Mouse (Mus musculus): ENCODE results near the gene Vgll4. TPM values are rescaled to one million over a fixed set of nuclear protein-coding genes. Genes with fewer than 3 reads are reported as not detected.

Gene Vgll4
- total and polyA plus RNA-seq, 3 experiments: 34.6 to 73.7 (median 37.3) TPM

GRCm38 (mm10) chr6:114919670-114920313 is 50.0 kb downstream of the Vgll4 start:
- in situ Hi-C loops (cut with MboI; ENCODE audit: low pct_ligation_motif_present, low pct_unique_long_range_greater_than_20kb, low sequenced_read_pairs) (no loop called here), dilution Hi-C loops (cut with MboI; ENCODE audit: extremely low pct_ligation_motif_present, extremely low pct_unique_long_range_greater_than_20kb, low sequenced_read_pairs) (no loop called here)
- H3K79me2 ChIP-seq (replicated peaks; ENCODE audit: control insufficient read depth, extremely low read depth, insufficient read depth, poor library complexity, severe bottlenecking): peaks cover 81% of the 10 kb centered on the region
- H3K27me3 ChIP-seq (replicated peaks): no peaks in the 10 kb centered on the region
- peak overlapping the region; percentile 97 for H3K9ac ChIP-seq (ENCODE audit: insufficient read depth, low read depth)
- 0 out of 2 replicates have a peak, but pooled peaks have one; percentile 13 for TF ChIP-seq MXI1 (IDR thresholded peaks at IDR 0.05; ENCODE audit: low read depth, low read length)
- peak; percentile 10 for TF ChIP-seq RAD21 (IDR thresholded peaks at IDR 0.05; ENCODE audit: low read depth, low read length)
- peak in 1 of 2 experiments; percentile 35; a peak in 2 of 4 replicates for TF ChIP-seq CTCF (conservative IDR thresholded peaks at IDR 0.05 in 1 of 2, IDR thresholded peaks at IDR 0.05 in 1 of 2; ENCODE audit: low read depth in 2 of 2, low read length in 2 of 2)
- peak; percentile 21; the same call in 1 of the 2 replicates for TF ChIP-seq SMC3 (IDR thresholded peaks at IDR 0.05; ENCODE audit: low read depth, low read length)
- no peak for TF ChIP-seq GABPA (IDR thresholded peaks at IDR 0.05; ENCODE audit: insufficient replicate concordance, low read depth, low read length)
- TF ChIP-seq CHD1 (IDR thresholded peaks at IDR 0.05; ENCODE audit: low read depth, low read length): peak; percentile 63
- TF ChIP-seq SIN3A (IDR thresholded peaks at IDR 0.05; ENCODE audit: low read length): no peak
- TF ChIP-seq EP300 (IDR thresholded peaks at IDR 0.05; ENCODE audit: low read length): 0 out of 2 replicates have a peak, but pooled peaks have one; percentile 39
- TF ChIP-seq MAFK (IDR thresholded peaks at IDR 0.05; ENCODE audit: insufficient replicate concordance, low read length): no peak
- no peak for TF ChIP-seq IRF4 (IDR thresholded peaks at IDR 0.05; ENCODE audit: low read depth, low read length)
- TF ChIP-seq MYC (IDR thresholded peaks at IDR 0.05; ENCODE audit: low read depth, low read length): 0 out of 2 replicates have a peak, but pooled peaks have one; percentile 29
- H3K4me3 ChIP-seq (replicated peaks in 1 of 3; ENCODE audit: low read depth in 2 of 3, low read length in 2 of 3, poor library complexity in 1 of 3): peak overlapping the region; percentile 73 to 93 (median 79)
- DNase-seq (ENCODE audit: extremely low read depth): no peak
- peaks cover 18 to 48% of the 10 kb centered on the region in 2 experiments for H3K4me1 ChIP-seq (ENCODE audit: control insufficient read depth in 1 of 2, insufficient read depth in 2 of 2)
- peak overlapping the region; percentile 77 for H3K4me2 ChIP-seq (ENCODE audit: insufficient read depth, low read depth, poor library complexity, severe bottlenecking)
- H3K9me3 ChIP-seq (replicated peaks; ENCODE audit: low read length): no peaks in the 10 kb centered on the region
- H3K36me3 ChIP-seq (replicated peaks in 1 of 2; ENCODE audit: control insufficient read depth in 1 of 2, insufficient read depth in 1 of 2, low read length in 1 of 2): peaks cover 0 to 26% of the 10 kb centered on the region in 2 experiments
- no peak overlapping the region for H3K27ac ChIP-seq (ENCODE audit: insufficient read depth, low read depth)

GRCm38 (mm10) chr6:114918994-114919393 is 50.8 kb downstream of the Vgll4 start:
- H3K27ac ChIP-seq (ENCODE audit: insufficient read depth, low read depth): peak overlapping the region; percentile 4; the same call in 1 of the 2 replicates
- no peaks in the 10 kb centered on the region for H3K9me3 ChIP-seq (replicated peaks; ENCODE audit: low read length)
- H3K4me3 ChIP-seq (replicated peaks in 1 of 3; ENCODE audit: low read depth in 2 of 3, low read length in 2 of 3, poor library complexity in 1 of 3): peak overlapping the region; percentile 28 to 93 (median 73)
- H3K79me2 ChIP-seq (replicated peaks; ENCODE audit: control insufficient read depth, extremely low read depth, insufficient read depth, poor library complexity, severe bottlenecking): peaks cover 89% of the 10 kb centered on the region
- in situ Hi-C loops (cut with MboI; ENCODE audit: low pct_ligation_motif_present, low pct_unique_long_range_greater_than_20kb, low sequenced_read_pairs): no loop called here
- peaks cover 0 to 31% of the 10 kb centered on the region in 2 experiments for H3K36me3 ChIP-seq (replicated peaks in 1 of 2; ENCODE audit: control insufficient read depth in 1 of 2, insufficient read depth in 1 of 2, low read length in 1 of 2)
- no peak for DNase-seq (ENCODE audit: extremely low read depth)
- H3K27me3 ChIP-seq (replicated peaks): no peaks in the 10 kb centered on the region
- peaks cover 19 to 52% of the 10 kb centered on the region in 2 experiments for H3K4me1 ChIP-seq (ENCODE audit: control insufficient read depth in 1 of 2, insufficient read depth in 2 of 2)
- H3K9ac ChIP-seq (ENCODE audit: insufficient read depth, low read depth): peak overlapping the region; percentile 97; the same call in 1 of the 2 replicates
- no peak for TF ChIP-seq ZC3H11A (IDR thresholded peaks at IDR 0.05; ENCODE audit: low read depth, low read length)
- no peak for TF ChIP-seq TCF12 (IDR thresholded peaks at IDR 0.05; ENCODE audit: low read depth, low read length)
- TF ChIP-seq MXI1 (IDR thresholded peaks at IDR 0.05; ENCODE audit: low read depth, low read length): 0 out of 2 replicates have a peak, but pooled peaks have one; percentile 8
- no peak for TF ChIP-seq CTCF (conservative IDR thresholded peaks at IDR 0.05 in 1 of 2, IDR thresholded peaks at IDR 0.05 in 1 of 2; ENCODE audit: low read depth in 2 of 2, low read length in 2 of 2)
- H3K4me2 ChIP-seq (ENCODE audit: insufficient read depth, low read depth, poor library complexity, severe bottlenecking): peak overlapping the region; percentile 77
- dilution Hi-C loops (cut with MboI; ENCODE audit: extremely low pct_ligation_motif_present, extremely low pct_unique_long_range_greater_than_20kb, low sequenced_read_pairs): no loop called here

Measured in CH12.LX (cell line).